Mouse (Mus musculus) urinary bladder, postnatal 4 days (tissue): ENCODE results near the gene Sec14l1.

Experiments used
- DNase-seq, 2 experiments: peaks; one replicate each; pipeline ENCODE4 v3.0.0; 2021 to 2022; ENCODE audit warnings: low spot score in 2 of 2

Sec14l1 gene

DNA sequence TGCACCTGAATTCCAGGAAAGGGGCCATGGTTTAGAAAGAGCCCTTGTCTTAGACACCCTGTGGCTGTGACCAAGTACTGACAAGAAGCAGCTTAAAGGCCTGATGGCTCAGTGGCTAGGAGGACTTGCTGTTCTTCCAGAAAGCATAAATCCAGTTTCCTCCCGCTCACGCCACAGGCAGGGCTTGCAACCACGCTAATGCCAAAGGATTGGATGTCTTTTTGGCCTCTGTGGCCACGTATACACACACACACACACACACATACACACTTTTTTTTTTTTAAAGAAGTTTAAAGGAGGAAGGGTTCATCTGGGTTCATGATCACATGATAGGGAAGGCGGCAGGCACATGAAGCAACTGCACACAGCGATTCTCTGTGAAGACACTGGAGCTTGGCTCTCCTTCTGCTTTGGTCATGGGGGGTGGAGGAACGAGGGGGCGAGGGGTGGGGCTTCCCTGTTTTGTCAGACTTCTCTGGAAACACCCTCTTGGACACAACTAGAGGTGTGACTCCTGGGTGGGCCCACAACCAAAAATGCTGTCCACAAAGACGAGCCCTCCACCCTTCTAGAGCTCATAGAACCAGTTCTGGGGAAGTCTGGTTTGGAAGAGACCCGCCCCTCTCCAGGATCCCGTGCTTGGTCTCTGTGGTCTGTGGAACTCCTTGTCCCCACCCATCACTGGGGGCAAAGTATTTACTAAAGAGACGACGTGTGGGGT is 26.5 kb upstream of the Sec14l1 start:
- DNase-seq, result peak in 1 of 2 experiments; percentile 44

DNA sequence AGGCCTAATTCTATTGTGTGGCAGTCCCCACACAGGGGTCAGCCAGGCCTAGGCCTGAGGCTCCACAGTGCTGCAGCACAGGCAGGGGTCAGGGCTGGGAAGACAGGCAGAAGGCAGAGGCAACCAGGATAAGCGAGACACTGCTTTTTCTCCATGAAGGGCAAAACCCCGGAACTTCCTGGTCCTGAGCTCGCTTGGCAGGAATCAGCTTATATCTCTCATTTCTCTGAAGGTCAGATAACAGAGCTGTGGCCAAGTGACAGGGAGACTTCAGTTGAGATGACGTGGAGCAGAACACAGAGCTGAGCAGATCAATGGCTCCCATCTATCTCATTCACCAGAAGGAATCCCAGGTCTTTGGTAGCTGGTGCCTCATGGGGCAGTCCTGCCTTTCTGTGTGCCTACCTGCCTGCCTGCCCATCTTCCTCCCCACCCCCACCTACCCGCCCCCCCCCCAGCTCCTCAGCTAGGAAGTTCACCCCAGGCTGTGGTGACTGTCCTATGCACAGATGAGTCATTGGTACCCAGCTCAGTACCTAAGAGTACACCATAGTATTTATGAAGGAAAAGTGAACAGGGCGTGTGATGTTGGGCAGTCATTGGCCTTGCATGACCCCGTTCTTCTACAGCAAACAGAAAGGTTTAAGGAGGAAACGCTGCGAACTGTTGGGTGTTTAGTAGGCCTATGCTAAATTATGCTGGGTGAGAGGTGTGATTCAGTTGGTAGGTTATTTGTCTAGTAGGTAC is 25.1 kb upstream of the Sec14l1 start:
- no peak for DNase-seq

DNA sequence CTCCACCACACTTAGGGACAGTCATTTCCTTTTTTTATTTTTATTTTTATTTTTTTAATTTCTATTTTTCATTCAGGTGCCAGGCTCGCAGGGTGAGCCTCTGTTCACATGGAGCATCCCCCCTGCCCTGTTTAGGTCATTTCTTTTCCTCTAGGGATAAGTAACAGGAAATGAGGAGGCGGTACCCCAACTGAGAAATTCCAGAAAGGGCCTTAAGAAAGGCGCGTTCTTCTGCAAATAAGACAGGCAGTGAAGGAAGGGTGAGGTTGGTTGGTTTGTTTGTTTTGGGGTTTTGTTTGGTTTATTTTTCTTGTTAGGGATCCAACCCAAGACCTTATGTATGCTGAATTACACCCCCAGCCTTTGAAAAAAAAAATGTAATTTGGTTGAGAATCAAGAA is 23.6 kb upstream of the Sec14l1 start:
- DNase-seq, result no peak

DNA sequence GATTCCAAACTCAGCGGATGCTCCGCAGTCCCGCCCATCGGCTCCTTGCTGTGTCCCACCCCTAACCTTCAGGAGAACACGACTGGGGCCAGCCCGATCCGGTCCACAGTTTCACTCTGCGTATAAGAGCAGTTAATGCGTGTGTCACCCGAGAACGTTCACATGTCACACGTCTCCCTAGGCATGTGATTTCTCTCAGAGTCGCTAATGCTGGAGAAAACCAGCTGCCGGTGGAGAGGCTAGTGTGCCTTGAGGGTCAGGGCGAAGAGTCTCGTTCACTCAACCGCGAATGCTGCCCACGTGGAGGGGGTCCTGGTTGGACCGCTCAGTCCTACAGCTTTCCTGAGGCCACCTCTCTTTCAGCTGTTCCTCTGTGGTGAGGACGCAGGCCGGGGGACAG is 23.1 kb upstream of the Sec14l1 start:
- no peak for DNase-seq

DNA sequence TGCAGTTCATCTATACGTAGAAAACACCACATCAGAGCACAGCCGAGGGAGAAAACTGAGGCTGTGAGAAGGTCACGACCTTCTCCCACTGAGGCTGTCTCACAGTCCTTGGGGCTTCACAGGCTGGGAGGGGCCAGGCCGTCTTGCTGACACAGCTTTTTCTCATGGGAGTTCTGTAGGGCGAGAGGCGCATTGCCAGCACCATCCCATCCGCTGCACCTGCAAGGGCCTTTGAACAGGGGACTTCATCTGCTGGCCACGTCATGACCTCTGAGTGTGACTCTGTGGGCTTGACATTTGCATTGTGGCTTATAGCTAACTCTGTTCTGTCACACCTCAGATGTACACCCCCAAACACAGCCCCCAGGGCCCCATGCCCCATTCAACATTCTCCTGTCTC is 22.3 kb upstream of the Sec14l1 start:
- no peak for DNase-seq

DNA sequence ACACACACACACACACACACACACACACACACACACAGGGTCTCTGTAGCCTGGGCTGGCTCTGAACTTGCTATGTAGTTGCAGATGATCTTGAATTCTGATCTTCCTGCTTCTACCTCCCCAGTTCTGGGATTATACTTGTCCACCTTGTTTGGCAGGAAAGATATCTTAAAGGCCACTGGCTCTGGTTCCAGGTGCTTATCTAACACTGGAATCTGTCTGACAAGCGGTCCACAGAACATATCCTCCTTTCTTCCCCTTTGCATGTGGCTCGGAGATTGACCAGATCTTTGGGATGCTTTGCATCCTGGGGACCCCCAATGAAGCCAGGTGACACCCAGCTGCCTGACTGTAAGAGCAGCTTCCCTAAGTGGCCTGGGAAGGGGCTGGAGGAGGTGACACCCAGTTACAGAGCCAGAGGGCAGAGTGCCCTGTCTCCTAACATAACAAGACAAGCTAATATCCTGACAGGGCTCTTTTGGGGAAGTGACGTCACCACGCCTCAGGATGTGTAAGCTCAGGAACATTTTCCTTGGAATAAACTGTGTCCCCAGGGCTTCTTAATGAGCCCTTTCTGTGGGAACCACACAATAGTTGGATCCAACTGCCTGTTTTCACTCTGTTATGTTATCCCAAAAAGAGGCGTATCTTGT is 20.9 kb upstream of the Sec14l1 start:
- no peak for DNase-seq

DNA sequence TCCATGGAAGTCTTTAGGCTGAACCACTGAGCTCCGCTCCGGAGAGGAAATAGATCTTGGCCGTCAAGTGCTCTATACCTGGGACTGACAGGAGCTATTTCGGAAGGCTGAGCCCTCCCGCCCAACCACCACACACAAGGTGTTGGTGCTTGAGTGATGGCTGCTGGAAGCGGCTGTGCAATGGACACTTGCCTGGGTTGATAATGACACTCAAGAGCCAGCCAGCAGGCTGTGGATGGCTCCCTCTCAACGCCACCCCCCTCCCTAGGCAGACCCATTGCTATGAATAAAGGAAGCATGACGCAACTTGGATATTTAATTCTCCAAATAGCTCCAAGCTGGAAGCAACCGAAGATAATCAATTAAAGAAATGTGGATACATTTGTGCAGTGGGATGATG is 20.3 kb upstream of the Sec14l1 start:
- DNase-seq, result no peak

DNA sequence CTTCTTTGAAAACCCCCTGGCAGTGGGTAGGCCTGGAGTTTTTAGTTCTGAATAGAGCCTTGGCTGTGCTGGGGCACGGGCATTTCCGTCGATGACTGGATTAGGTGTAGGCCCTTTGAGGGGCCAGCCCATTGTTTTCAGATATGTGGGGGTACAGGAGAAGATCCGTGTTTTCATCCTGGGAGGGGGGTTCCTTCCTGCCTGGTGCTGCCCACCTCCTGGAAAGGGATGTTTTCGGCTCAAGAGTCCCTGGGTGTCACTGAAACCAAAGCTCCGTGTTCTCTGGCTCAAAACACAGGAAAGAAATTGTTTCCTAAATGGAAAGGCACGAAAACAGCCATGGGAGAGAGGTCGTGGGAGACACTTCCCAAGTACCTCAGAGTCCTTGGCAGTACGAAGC is 17.9 kb upstream of the Sec14l1 start:
- DNase-seq, result no peak

DNA sequence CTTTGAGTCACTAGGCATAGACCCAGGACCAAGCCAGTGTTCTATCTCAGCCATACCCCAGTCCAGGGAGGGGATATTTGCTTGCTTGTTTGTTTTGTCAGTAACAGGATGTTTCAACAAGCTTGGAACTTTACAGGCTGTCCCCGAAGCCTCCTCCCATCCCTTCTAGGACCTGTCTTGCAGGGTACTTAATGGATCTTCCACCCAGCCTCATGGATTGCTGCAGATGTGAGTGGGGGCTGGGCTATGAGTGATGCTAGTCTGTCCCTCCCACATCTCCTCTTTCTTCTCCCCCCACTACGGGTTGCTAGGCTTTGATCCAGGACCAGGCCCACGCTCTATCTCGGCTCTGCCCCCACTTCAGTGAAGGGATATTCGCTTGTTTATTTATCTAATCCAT is 16.8 kb upstream of the Sec14l1 start:
- DNase-seq, result no peak

DNA sequence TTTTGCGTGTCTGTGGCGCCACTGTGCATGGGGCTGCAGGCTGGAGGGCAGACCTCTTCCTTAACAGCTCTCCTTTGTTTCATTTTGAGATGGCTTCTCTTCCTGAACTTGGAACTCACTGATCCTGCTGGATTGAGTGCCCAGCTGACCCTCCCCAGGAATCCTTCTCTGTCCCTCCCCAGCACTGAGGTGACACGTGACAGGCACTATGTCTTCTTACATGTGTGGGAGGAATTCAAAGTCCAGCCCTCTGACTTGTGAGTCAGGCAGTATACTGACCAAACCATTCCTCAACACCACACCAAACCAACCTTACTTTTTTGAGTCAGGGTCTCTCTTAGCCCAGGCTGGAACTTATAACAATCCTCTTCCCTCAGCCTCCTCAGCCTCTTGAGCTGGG is 16.2 kb upstream of the Sec14l1 start:
- no peak for DNase-seq

DNA sequence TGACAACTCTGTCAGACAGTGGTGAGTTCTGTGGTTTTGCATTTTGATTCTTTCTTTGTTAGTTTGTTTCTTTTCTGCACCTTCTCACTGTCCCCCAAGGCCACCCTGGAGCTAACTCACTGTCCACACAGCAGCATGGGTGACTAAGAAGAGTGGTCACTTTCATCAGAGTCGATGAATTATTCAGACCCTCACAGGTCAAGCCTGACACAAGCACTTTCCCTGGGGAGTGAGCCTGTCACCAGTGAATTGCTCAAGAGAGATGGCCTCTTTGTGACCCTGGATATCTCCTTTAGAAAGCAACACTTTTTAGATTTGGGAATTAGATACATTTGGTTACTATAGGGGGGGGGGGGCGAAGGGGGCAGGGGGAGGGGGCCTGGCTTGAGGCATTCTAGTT is 15.6 kb upstream of the Sec14l1 start:
- no peak for DNase-seq

DNA sequence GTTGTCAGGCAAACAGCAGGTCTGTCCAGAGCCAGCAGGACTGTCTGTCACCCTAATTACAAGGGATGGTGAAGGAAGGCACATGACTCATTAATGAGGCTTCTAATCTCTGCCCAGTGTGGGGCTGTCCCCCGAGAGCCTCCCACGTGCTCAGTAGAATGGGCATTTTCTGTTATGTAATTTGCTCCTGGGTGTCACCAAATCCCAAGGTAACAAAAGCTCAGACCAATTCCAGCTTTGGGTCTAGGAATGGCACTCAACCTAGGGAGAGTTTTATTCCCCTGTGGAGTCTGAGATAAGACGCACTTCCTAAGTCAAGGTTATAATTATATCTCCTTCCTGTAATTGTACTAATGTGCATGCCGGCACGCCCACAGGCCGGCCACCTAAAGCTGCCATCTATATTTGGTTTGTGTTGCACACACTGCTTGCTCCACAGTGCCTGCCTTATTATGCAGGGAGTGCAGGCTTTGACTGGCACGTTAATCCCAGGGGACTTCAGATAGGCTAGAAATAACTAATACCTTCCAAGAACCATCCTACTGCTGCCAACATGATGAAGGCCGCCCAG is 13.5 kb upstream of the Sec14l1 start:
- DNase-seq, result no peak

DNA sequence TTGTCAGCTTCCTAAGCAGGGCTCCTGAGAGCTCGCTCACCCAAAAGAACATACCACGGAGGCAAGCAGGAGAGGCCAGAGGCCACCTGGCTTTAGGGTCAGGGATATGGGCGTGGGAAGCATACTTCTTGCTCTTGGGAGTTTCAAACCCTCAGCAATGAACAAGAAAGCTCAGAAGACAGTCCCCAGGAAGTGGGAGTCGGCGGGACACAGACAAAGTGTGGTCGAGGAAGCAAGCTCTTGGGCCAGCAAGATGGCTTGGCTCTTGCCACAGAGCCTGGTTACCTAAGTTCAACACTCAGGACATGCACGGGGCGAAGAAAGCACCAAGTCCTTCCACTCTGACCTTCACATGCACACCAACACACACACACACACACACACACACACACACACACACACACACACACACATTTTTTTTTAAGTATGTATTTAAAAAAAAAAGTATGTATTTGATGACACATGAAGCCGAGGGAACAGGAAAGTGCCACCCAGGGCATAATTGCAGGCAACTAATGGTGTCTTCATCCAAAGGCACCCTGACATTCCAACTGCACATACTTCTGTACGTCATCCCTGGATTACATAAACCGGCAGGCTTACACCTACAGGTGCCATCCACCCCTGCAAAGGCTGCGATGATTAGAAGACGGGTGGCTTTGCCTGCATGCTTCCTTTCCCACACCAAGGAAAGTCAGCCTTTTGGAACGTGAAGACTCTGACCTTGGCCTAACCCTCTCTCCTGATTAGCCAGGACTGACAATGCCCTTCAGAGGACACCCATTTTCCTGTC is 12.8 kb upstream of the Sec14l1 start:
- DNase-seq, result no peak

DNA sequence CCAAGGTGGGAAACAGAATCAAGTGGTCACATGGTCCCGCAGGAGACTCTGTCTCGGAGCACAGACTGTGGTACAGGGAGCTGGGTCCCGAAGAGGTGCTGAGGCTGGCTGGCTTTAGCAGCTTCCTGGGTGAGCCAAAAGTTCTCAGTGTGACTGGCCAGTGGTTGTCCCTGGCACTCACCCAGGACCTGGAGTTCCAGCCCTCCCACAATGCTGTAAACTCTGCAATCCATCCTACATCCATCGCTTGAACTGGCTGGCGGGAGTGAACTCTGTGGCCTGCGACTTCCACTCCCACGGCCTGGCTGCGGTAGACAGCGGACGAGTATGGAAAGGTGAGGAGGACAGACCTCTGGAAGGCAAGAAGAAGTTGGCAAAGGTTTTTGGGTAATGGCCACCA is 11.4 kb upstream of the Sec14l1 start:
- DNase-seq, result peak in 1 of 2 experiments; percentile 72

DNA sequence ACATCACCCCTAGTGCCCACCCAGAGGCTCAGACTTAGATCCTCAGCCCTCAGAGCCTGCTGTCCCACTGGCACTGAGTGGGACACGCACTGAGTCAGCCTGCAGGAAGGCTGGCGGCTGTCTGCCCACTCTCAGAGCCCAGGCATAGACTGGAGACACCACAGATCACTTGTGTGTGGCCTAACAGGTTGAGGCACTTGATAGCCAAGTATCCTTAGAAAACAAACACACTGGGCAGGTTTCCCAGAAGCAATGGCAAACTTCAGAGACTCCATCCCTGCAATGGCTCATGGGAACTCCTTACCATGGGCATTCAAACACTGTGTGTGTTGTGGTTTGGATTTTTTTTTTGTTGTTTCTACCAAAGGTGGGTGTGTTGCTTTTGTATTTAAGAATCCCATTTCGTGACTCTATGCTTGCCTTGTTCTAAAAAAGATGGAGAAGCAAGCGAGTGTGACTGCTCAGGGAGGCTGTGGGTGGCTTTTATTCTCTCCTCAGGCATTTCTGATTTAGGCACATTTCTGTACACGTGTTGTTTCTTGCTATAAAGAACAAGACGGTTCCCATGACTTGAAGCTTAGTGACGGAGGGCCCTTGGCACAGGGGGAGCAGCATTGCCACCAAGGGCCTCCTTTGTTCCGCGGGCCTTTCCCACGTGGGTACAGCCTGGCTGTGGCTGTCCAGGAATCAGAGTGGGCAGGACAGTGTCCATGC is 10.8 kb upstream of the Sec14l1 start:
- no peak for DNase-seq

DNA sequence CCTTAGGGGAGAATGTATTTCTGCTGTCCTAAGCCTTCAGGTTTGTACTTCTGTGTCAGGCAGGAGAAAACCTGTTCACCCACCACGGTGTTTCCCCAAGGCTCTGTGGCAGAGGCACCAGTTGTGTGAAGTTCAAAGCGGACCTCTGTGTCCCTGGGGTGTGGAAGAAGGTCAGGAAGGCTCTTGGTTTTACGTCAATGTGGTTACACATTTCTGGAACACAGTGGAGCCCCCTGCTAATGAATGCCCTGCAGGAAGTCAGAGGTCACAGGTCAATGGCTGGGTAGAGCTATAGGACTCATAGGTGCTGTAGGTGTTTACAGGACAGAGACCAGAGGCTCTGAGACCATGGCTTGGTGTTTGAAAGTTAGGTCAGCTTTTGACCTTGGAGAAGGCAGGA is 9.7 kb upstream of the Sec14l1 start:
- DNase-seq, result no peak

DNA sequence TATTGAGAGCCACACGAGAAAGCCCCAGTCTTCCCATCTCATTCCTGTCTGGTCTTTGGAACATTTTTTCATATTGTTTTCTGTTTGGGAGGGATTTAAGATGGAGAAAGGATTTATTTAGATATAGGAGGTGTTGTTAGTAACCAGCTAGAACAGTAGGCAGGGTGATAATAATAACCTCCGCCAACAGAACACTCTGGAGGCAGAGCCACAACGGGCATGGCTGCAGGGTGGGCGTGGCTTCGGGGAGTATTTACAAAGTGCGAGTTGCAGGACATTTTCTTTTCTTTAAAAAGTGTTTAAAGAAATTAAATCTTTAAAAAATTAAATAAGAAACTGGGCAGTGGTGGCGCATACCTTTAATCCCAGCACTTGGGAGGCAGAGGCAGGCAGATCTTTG is 9.1 kb upstream of the Sec14l1 start:
- no peak for DNase-seq

DNA sequence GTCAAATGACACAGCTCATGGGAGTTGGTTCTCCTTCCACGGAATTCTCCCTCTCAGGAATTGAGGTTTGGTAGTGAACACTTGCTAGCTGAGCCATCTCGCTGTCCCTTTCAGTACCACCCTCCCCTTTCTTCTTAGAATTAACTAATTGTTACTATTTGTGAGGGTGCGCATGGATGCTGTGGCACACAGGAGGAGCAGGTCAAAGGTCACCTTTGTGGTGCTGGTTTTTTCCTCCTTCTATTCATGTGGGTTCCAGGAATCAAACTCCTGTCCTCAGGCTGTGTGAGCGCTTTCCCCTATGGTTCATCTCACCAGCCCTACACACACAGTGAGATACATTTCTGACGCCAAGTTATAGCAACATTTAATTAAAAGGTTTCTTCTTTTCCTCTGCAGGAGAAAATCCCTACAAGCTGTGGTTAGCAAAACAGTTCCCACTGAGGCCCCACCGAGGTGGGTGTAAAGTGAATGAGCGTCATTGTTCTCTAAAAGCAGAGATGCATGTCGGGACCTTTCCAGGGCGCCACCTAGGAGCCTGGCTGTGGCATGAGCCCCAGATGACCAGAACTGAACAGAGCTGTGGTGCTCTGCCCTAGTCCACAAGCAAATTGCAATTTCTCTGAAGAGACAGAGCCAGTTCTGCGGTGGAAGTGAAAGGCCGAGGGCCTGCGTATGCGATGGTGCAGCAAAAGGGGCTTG is 8.2 kb upstream of the Sec14l1 start:
- DNase-seq, result no peak

DNA sequence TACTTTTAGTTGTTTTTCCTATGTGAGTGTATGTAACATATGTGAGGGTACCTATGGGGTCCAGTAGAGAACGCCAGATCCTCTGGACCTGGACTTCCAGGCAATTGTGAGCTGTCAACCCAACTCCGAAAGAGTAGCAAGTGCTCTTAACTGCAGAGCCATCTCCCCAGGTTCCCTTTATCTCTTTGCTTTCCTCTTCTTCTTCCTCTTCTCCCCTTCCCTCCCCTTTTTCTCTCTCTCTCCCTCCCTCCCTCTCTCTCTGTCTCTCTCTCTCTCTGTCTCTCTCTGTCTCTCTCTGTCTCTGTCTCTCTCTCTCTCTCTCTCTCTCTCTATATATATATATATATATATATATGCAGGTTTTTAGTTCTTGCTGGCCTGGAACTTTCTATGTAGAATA is 7.1 kb upstream of the Sec14l1 start:
- DNase-seq, result no peak

DNA sequence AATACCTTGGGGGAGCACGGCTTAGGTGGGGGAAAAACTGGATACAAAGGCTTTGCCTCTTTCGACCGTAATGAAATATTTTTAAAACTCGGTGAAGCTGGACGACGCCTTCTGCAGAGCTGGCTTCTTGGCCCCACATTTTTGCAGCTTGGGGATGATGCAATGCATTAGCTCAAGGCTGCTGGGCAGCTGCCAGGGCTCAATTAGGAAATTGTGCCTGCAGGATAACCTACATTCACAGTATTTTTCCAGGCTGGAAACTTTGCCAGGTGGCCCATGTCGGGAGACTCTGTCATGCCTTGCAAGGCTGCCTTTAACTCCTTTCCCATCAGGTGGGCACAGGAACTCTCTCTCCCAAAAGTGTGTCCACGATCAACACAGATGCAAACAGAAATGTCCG is 6.4 kb upstream of the Sec14l1 start:
- peak; percentile 75 to 80 for DNase-seq
